Mouse (Mus musculus) ES-E14 (cell line): ENCODE measurements around the gene G0s2.

ENCODE experiments used
- CHD2 ChIP-seq: IDR thresholded peaks from 2 replicates; pipeline ENCODE4 v1.6.1; 2014; ENCODE audit warnings: mild to moderate bottlenecking, low read depth, low read length, inconsistent platforms
- MAFK ChIP-seq: IDR thresholded peaks from 2 replicates; pipeline ENCODE4 v1.6.1; 2014; ENCODE audit warnings: mild to moderate bottlenecking, low read depth, low read length, inconsistent platforms; ENCODE audit not compliant: insufficient read depth
- ZC3H11A ChIP-seq: IDR thresholded peaks from 2 replicates; pipeline ENCODE4 v1.6.1; 2012; ENCODE audit warnings: low read depth, mild to moderate bottlenecking, inconsistent platforms, low read length, borderline replicate concordance

DNA sequence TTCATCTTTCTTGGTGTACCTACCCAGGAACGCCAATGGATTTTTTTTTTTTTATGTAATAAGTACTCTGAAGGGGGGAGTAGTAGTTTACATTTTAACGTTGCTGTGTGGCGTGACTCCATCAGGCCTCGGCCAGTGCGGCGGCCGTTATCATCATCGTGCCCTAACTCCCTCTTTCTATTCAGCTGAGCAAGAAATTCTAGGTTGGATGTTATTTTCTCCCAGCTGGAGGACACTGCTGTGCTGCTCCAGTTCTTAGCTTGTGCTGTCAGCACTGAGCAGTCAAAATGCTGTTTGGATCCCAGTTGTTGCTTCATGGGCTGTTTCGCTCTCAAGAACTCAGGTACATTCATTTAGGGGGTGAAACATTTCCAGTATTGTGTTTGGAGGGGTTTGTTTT is 13.5 kb downstream of the G0s2 start:
- TF ChIP-seq MAFK = no peak
- TF ChIP-seq ZC3H11A = no peak
- TF ChIP-seq CHD2 = no peak
